Mouse (Mus musculus): ENCODE data around the gene Palm.
"Not testable (repeated sequence)": the region's sequence is repeated elsewhere in the genome, so short reads cannot be mapped to it uniquely, and the experiment has no call there.

Palm gene

DNA sequence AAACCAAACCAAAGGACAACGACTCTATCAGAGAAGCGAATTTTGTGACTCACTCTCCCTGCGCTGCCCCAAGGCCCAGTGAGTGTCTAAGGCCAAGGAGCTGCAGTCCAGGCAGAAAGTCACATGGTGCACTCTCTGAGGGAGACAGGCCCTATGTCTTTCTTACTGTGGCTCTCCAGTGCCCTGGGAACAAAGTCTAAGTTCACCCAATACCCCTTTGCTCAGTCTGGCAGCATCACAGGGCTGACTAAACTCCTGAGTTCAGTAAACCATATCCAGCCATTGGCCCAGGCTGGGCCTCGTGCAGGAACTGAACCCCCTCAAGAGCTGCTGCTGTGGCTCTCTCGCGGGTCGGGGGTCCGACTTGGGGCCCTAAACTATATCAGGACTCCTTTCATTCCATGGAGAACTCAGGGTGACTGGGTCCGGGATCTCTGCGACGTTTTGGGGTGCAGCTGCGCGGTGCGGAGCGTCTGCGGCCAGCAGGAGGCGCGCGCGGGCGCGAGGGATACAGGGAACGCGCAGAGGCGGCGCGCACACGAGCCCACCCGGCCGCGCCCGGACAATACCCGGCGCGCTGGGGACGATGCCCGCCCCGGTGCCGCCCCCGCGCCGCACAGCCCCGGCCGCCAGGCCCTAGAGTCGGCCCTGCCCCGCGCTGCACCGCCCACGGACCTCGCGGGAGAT is at the start of gene Palm:
Gene Palm, plus strand, starts transcription at position 522 of the 687 bp plus-strand sequence.
- peak; percentile 82 to 83 for DNase-seq (ENCODE audit: low spot score in 2 of 2)

DNA sequence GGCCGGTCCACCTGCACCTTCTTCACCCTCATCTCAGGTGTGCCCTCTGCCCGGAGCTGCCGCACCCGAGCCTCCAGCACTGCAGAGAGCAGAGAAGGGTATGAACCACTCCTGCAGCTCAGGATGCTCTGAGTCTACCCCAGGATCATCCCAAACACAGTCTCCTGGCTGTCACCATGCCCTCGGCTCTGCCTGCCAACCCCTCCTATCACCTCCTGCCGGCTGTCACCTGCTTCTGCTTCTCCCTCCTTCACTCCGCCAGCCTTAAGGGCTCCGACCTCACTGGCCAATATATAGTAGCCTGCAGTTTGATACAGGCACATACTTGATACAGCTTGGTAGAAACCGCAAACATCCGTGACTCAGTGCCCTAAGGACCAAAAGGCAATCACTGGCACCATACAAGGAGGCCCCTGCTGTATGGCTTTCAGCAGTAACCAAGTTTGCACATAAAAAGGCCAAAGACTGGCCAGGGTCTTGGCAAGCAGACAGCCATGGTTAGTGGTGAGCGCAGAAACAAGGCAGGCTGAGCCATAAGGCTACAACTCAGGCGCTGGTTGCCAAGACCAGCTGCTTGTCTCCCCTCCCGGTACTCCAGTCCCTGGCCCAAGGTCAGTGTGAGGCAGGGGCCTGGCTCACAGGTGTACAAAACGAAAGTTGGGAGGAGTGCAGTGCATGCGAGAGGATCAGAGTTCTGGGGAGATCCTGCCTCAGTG is 49.6 kb upstream of the Palm start:
- no peak for DNase-seq (ENCODE audit: low spot score in 2 of 2)

DNA sequence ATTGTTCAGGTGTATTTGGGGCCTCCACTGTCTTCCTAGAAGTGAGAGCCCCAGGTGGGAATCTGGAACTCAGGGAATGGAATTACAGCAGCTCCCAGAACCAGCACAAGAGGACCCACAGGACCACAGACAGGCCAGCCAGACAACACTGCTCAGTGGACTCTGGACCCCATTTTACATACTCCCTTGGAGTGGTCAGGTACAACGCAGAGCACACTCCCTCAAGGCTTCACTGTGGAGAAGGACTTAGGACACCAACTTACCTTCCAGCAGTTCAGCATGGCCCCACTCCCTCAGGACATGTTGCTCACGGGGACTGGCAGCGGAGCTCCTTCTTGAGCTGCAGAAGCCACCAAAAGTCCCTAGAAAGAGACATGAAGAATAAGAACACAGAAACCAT is 48.0 kb upstream of the Palm start:
- DNase-seq (ENCODE audit: low spot score in 2 of 2) = no peak

DNA sequence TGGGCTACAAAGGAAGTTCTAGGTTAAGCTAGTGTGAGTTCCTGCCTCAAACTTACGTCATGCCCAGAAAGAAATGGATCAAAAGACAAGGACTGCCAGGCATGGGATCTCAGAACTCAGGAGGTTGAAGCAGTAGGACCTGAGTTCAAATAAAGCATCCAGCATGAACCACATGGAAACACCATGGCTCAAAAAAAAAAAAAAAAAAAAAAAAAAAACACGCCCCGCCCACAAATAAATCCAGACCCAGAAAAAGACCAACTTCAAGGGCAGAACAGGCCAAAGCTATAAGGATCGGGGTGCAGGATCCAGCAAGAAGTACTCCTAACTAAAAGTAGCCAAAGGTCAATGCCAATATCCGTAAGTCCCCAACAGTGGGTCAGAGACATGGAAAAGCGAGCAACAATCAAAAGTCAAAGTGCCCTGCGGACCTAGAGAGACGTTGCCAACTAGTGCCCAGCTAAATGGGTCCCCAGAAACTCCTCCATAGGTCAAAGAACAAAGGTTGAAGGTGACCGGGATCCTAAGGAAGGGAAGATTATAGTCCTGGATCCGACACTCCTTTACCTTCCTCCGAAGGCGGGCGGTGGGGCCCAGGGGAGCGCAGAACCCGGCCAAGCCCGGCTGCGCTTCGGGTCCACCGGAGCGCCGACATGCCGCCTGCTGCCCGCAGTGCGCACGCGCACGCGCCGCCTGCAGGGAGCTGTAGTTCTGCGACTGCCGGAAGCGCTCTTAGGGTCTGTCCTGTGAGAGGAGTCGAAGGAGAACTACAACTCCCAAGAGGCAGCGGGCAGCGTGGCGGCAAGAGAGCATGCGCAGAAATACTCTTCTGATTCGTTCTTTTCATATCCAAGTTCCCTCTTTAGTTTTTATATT is 47.2 kb upstream of the Palm start, which contains the start of gene Polrmt:
Gene Polrmt, minus strand, starts transcription at position 684 of the 876 bp plus-strand sequence.
- DNase-seq (ENCODE audit: low spot score in 2 of 2) = peak; percentile 97 to 98

DNA sequence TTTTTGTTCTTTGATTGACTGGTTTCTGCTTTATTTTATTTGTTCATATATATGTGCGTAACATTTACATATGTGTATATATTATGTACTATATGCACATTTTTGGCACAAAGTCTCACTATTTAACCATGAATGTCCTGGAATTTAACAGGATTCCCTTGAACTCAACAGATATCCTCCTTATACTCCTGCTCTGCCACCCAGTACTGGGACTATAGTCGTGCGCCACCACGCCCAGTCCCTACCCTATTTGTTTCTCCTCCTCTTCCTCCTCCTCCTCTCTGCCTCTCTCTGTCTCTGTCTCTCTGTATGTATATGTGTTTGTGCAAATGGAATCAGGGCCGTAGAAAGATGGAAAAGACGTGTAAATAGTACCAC is 46.6 kb upstream of the Palm start:
- no peak for DNase-seq (ENCODE audit: low spot score in 2 of 2)

DNA sequence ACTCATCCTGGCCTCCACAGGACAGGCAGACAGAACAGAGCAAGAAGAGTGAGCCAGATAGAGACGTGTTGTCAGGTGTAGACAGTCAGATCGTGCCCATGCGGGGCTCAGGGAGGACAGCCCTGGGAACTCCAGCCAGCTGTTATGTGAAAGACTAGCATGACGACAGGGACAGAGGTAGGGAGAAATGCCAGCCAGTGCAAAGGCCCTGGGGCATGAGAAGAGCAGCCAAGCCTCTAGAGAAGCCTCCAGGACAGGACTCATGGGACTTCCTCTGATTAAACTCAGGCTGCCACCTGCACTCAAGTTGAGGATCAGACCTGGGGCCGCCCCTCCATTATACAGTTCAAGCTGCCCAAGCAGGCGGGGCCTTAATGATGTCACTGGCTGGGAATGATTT is 44.9 kb upstream of the Palm start:
- DNase-seq (ENCODE audit: low spot score in 2 of 2) = no peak

DNA sequence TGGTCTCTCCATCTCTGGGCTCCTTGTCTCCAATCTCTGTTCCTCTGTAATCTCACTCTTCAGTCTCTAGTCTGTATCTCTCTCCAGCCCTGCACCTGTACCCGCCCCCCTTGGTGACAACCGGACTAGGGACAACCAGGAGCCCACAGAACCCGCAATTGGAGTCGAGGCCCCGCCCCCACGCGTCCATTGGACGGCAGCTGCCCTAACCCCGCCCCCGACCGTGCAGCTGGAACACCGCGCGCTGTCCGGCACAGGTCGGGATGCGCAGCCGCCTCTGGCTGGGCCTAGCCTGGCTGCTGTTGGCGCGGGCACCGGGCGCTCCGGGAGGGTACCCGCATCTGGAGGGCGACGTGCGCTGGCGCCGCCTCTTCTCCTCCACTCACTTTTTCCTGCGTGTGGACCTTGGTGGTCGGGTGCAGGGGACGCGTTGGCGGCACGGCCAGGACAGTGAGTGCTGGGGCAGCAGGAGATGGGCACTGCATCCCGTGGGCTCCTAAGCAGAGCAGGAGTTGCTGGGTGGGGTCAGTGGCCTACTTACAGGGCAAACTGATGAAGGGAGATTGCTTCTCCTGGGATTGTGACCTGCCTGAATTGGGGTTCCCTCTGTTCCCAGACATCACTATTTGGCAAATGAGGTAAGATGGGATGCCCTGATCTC is 38.4 kb upstream of the Palm start, which contains the start of gene Fgf22:
Gene Fgf22, plus strand, starts transcription at position 221 of the 661 bp plus-strand sequence.
- DNase-seq (ENCODE audit: low spot score in 2 of 2) = no peak

DNA sequence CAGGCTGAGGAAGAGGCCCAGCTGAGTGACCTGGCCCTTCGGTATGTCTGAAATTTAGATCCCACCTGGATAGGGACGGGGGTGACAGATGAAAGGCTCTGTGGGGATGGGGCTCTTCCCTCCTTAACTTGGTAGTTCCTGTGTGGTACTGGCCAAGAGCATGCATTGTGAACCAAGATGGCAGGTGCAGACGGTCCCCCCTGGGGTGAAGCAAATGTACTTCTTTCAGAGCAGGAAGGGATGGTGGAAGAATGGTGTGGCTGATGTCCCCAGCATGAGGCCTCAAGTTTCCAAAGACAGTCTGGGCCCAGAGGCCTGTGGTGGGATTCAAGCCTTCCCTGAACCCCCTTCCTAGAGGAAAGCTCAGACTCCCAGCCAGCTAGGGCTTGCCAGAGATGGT is 37.5 kb upstream of the Palm start:
- no peak for DNase-seq (ENCODE audit: low spot score in 2 of 2)

DNA sequence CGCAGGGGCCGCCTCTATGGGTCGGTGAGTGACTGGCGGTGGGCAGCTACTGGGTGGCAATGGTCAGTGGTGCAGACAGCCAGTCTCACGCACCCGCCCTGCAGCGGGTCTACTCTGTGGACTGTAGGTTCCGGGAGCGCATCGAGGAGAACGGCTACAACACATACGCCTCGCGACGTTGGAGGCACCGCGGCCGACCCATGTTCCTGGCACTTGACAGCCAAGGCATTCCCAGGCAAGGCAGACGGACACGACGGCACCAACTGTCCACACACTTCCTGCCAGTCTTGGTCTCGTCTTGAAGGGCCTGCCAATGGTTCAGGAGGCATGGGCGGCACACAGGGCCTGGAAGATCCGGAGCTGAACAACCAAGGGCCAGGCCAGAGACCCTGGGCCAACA is 36.7 kb upstream of the Palm start:
- DNase-seq (ENCODE audit: low spot score in 2 of 2) = no peak

DNA sequence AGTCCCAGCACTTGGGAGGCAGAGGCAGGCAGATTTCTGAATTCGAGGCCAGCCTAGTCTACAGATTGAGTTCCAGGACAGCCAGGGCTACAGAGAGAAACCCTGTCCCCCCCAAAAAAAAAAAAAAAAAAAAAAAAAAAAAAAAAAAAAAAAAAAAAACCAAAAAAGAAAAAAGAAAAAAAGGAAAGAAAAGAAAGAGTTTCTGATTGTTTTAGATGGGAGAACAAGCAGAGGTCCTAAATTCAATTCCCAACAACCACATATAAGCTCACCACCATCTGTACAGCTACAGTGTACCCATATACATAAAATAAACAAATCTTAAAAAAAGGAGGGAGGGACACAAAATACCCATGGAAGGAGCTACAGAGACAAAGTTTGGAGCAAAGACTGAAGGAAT is 33.7 kb upstream of the Palm start:
- DNase-seq (ENCODE audit: low spot score in 2 of 2) = not testable (repeated sequence)

DNA sequence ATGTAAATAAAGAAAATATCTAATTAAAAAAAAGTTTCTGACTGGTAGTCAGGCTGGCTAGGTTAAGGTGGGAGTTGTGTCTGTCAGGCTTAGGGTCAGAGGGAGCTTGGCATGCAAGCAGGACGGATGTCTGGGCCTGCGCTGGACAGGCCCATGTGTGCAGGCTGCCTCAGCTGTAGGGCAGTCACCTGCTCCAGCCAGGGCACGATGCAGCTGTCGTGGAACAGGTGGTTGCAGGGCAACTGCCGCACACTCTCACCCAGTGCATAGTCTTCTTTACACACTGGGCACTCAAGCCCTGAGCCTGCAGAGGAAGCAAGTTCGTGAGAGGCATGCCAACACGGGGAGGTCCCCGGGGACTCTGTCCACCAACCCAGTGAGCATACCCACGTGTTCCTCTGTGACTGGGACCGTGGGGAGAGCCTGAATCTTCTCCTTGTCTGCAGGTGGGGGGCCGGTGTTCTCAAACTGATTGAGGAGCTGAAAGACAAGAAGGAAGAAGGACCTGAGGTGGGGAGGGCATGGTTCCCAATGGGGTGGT is 32.7 kb upstream of the Palm start:
- no peak for DNase-seq (ENCODE audit: low spot score in 2 of 2)

DNA sequence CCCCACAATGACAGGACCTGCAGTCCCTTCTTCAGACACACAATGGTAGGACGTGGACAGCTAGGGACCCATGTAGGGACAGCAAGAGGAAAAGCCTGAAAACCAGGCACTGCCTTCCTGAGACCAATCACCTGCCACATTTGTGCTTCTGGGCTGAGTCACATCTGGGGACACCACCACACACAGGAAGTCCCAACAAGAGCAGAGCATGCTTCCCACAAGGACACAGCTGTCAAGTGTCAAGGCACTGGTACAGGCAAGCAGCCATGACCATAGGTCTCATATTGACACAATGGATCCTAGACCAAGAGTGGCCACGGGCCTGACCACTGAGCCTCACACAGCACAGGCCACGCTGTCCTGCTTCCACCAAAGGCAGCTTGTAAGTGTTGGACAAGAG is 30.5 kb upstream of the Palm start:
- no peak for DNase-seq (ENCODE audit: low spot score in 2 of 2)

DNA sequence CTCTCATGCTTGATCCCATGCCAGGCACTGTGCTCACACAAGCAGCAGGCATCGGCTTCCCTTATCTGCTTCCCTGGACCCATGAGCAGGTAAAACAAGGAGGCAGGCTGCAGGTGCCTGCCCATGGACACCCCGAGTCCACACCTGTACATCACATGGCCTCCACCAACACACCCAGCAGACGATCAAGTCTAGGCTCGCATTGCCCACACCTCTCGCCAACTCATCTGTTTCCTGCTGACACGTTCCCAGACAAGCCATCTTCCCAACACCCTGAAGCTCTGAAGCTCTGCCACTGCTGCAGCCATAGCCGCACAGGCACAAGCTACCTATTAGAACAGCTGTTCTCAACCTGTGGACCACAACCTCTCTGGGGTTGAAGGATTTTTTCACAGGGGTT is 29.1 kb upstream of the Palm start:
- no peak for DNase-seq (ENCODE audit: low spot score in 2 of 2)

DNA sequence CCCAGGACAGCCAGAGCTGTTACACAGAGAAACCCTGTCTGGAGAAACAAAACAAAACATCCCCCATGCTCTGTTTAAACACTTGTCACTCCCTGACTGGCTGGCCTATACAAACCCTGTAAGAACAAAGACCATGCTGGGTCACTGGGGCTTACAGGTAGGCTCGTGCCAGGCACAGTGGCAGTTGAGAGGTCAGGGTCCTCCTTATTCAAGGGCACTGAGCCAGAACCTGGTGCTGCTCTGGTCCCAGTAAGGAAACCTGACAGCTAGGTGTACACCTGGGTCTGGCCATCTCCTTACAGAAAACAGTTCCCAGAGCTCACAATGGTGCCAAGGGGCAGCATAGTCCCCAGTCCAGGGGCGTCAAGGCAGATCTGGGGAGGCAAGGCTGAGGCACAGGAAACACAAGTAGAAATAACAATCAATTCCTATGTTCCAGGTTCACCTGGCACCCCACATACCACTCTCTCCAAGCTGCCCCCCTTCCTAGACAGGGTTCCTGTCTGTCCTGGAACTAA is 28.1 kb upstream of the Palm start:
- DNase-seq (ENCODE audit: low spot score in 2 of 2) = no peak

DNA sequence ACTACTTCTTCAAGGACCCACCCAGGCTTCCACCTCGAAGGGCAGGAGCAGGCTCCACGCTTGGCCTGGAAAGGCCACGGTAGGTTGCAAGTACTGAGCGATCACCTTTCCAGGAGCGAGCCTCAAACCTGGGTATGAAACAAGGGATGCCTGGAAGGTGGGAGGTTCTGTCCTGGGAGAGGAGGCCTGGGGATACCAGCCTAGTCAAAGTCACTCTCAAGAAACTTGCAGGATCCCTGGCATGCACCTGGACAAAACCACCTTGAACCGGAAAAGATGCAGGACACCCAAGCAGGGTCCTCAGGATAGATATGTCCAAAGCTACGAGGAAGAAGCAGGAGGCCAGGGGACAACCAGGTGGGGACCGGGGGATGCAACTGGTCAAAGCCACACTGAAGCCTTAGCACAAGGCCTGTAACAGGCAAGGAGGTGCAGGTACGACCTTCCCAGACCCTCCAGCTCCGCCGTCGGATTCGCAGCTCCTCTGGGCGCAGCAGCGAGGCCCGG is 27.3 kb upstream of the Palm start:
- peak in 1 of 2 experiments; percentile 50 for DNase-seq (ENCODE audit: low spot score in 2 of 2)

DNA sequence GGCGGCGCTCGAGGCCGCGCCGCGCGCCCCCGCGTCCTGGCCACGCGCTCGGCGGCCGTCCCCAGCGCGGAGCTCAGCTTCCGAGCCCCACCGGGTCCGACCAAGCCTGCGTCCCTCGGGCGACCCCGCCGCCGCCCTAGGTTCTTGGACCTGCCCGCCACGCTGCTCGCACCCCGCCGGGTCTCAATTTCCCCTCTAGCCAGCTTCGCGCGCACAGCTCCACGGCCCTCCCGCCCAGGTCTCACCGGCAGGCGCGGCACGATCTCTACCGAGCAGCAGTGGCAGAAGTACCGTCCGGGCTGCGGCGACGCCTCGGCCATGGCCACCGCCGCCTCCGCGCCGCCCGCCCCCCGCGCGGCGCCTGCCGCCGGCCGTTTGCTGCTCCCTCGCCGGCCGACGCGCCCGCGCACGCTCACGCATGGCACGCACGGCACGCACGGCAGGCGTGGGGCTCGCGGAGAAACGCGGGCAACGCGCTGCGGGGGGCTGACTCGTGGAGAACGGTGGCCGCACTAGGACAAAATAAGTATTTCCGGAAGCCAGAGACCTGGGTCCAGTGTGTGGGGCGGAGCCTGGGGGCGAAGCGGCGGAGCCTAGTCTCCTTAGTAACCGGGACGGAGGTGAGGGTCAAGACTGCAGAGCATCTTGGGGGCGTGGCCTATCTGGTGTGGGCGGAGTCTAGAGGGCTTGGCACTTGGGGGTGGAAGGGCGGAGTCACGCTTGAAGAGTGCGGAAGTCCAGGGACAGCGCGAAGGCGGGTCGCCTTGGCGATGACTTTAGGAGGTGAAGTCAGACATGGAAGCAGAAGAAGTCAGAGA is 26.7 kb upstream of the Palm start, which contains the start of gene Rnf126:
Gene Rnf126, minus strand, starts transcription at position 445 of the 818 bp plus-strand sequence.
- peak; percentile 99 for DNase-seq (ENCODE audit: low spot score in 2 of 2)

DNA sequence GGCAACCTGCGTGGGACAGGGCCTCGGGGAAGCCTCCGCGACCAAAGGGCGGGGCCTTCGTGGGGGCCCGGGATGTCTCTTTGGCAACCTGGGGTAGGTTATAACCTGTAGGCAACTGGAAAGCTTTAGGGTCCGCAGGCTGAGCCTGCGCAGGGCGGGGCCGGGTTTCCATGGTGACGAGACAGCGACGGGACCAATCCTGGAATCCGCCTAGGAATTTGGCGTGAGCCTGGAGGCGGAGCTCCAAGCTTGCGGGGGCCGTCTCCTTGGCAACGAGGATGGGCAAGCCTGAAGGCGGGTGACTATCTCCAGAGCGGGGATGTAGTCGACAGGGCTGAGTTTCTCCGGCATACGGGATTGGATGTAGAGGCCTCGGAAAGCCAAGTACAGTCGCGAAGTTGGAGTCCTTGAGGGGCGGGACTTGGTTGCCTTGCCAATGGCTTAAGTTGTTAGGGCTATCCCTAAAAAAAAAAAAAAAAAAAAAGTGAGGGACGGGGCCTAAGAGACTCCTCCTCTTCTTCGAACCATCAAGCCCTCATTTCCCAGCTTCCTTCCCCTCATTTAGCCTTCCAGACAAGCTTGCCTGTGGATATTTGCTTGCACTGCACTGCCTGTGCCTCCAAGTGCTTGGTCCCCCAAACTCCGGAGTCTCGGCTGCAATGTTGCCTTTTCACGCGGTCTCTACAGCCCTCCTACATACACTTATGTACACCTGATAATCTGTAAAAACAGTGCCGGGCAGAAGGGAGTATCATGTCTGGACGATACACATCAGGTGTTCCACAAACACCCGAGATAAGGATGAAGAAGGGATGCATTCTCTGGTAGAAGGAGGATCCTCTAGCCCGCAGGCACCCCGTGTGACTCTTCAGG is 25.8 kb upstream of the Palm start:
- DNase-seq (ENCODE audit: low spot score in 2 of 2) = peak; percentile 89

DNA sequence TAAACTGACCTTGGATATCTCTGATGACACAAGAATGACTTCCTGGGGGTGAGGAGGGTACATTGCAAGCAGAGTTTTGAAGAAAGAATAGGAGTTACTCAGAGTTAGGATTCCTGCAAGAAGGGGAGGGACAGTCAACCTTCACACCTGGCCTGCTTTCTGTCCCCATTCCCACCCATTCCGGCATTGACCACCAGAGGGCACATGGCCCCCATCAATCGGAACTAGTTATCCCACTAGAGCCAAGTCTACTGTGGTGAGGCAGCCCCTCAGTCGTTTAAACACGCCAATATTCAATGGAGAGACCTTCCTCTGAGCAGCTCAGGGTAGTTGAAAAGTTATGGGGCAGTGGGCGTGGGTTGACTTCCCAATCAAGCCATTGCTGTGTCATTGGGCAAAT is 25.0 kb upstream of the Palm start:
- DNase-seq (ENCODE audit: low spot score in 2 of 2) = peak; percentile 64 to 70

DNA sequence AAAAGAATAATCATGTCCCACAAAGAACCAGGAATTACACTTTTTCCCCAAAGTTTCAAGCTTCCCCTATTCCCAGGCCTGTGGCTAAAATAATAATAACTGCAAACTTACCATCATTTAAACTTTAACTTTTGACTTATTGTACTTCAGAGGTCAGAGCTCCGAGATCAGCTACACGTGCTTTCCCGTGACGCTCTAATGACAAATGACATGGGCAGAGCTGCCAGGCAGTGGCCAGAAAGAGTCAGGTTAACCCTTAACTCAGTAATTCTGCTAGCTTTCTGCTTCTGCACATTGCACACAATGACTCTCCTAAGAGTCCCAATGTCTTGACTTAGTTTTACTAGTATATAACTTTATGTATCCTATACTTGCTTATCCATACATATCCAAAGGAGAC is 24.0 kb upstream of the Palm start:
- no peak for DNase-seq (ENCODE audit: low spot score in 2 of 2)

Measured in heart, adult 9 months (tissue).